Mouse (Mus musculus) adipocyte (in vitro differentiated cells): ENCODE measurements around the gene Mup5.
"Not testable (repeated sequence)": the region's sequence is repeated elsewhere in the genome, so short reads cannot be mapped to it uniquely, and the experiment has no call there.

Source experiments
- DNase-seq: peaks from one replicate; pipeline ENCODE4 v3.0.0-alpha.2; 2016; ENCODE audit warnings: low spot score

Gene Mup5

DNA sequence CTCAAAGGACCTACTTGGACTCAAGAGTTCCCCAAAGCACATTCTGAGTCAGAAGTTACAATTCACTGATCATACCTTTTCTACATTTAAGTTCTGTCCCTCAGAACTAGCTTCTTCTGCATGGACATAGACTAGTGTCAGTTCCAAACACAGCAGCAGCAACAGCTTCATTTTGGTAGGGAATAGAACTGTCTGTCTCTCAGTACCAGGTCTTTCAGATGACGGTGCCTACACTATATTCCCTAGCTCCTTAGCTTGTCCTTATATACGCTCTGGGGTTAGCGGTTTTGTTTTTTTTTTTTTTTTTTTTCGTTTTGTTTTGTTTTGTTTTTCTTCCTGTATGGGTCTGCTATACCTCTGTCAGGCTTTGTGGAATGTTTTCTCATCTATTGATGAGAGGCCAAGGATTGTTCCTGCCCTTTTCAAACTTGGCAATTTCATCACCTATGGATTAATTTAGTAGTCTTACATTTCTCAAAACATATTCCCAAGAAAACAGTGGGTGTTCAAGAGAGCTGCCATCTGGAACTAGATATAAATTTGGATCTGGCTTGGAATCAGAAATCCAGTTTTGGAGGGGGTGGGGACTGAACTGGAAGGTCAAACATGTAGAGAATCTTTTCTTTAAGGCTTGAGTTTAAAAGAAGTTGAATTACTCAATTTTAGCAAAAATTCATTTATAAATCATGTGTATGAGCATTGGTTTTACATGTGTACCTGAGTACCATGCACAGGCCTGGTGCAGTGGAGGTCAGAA is at the start of gene Mup5:
TSS of gene Mup5 (minus strand) at position 282 of the 757 bp plus-strand sequence.
- DNase-seq, result no peak

DNA sequence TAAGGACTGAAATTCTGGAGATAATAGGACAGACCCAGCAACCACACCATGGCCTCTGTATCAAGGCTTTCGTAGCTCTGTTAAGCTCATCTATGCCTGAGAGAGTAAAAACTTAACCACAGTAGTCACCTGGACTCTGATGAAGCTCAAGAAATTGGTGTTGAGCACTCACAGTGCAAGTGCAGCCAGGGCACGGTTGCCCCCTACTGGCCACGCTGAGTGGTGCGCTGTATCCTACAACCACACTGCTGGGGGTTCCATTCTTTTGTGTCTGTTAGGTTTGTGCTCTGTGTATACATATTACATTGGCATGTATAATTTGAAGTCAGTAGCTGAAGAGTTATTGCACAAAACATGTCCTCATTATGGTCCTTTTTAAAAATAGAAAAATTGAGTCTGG is 23.1 kb upstream of the Mup5 start:
- DNase-seq, result no peak

DNA sequence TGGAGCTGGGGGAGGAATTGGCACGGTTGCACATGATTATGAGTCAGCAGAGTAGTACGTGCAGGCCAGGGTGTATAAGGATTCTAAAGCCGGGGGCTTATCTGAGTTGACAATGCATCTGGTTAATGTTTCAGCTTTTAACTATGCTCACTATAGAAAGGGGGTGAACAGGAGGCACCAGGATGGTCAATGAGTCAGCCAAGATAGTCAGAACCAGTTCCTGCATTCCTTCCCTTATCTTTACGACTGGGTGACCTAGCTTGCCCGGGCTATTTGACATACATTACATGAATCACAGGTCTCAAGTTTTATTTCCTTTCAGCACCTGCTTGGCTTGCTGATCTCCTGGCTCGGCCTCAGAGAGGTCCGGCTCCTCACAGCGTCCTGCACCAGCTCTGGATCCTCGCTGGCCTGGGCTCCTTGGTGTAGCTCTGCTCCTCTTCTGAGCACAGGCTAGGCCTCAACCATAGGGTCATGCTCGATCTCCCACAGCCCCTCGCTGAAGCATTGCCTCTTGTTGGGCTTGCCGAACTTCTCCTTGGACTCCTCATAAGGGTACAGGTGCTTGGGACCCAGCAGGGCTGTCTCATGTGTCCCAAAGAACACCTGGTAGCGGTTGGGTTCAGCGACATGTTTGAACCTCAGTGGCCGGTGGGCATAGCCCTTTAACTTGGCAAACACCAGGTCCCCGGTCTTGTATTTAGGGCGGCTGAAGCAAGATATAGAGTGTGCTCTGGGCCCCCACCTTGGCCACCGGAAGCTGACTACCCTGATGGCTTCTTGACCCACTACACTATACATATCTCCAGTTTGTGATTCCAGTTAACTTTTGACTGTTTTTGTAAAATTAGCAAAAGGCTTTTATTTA is 21.0 kb upstream of the Mup5 start:
- no peak for DNase-seq

DNA sequence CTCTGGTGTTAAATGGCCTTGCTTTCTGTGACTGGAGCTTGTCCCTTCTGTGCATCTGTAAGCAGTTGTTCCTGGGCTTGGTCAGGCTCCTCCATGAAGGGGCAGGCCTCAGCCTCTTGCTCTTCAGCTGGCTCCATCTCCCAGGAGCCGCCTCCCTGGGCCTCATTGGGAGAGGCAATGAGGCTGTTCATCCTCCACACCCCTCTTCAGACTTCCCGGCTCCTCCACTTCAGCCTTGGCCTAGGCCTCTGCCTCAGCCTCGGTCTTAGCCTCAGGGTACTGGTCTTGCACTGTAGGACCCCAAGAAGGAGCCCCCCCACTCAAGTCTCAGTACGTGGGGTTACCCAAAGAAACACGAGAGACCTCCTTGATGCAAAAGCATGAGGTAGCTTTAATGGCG is 20.3 kb upstream of the Mup5 start:
- no peak for DNase-seq

DNA sequence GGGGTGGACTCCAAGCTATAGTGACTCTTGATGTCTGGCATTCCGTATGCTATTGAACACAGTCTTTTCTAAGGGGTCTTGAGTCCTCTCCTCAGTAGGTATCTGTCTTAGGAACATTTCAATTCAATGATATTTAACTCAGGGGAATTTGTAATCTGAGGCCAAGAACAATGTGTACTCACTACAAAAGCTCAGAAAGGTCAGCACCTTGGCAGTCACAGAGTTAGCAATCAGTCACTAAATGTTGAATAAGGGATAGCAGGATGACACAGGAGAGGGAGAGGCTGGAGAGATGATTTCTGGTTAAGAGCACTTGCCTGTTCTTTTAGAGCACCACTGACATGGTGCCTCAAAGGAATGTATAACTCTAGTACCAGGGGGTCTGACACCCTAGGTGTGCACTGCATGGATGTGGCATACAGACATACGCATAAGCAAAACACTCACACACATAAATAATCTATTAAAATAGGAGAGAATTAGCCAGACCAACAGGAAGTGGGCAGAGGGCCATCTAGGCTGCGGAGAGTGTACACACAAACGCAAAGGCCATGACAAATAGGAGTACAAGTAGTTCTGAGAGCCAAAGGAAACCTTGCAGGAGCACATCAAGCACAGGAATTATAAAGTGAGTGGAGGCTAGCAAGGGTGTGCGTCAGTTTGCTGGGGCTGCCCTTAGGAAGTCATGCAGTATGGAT is 9.9 kb upstream of the Mup5 start:
- no peak for DNase-seq

DNA sequence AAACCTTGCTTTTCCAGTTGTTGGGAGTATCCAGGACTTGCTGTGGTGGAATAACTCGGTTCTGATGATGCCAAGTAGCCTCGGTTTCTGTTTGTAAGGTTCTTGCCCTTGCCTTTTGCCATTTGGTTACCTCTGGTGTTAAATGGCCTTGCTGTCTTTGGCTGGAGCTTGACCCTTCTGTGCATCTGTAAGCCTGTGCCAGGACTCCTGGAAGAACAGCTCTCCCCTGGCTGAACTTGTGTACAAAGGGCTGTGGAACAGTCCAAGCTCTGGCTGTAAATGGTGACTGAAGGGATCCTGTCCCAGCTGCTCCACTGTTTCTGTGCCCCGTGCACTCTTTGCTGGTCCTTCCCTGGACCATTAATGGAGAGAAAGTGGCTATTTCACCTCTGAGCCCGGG is 5.8 kb downstream of the Mup5 start:
- DNase-seq, result no peak

DNA sequence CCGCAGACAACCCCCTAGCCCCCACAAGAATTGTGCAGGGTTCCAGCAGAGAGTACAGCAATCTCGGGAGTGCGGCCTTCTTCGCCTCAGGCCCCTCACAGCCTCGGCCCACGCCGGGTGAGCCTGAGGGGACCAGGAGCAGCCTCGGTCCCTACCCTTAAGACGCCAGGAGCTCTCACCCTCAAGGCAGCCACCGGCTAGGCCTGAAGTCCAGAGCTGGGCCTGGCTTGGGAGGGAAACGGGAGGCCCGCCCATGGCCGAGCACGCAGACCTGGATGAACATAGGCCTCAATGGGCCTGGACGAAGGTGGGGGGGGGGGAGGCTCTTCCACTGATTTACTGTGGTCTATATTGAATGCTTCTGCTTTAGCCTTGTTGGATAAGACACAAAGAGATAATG is 11.8 kb downstream of the Mup5 start:
- no peak for DNase-seq

DNA sequence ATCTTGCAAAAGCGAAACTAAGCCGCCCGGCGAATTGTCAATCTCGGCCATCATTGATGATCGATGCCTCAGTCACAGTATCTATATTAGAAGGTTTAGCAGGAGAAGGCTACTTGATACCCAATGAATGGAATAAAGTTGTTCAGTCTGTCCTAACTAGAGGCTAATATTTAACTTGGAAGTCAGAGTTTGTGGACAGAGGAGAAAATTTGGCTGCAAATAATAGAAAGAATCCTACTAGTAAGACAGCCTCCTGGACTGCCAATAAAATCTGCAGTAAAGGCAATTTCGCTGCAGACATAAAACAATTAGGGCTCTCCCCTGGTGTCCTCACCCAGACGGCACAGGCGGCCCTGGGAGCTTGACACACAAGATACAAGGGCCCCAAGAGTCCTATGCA is 12.5 kb downstream of the Mup5 start:
- DNase-seq, result not testable (repeated sequence)

DNA sequence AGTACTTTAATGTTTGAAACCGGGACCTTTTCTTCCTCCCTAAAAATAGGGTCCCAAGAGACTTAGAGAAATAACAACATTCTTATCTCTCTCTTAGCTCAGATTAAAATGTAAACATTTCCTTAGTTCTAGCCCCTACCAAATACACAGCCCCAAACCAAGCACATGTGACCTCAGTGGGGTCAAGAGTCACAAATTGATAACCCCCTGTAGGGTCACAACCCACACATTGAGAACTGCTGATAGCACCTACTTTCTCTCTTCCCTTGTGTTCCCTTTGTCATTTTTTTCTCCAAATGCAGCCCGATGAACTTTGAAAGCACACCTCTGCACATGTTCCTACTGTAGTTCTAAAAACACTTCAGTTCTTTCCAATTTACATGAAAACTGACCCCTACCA is 19.4 kb downstream of the Mup5 start:
- DNase-seq, result no peak

DNA sequence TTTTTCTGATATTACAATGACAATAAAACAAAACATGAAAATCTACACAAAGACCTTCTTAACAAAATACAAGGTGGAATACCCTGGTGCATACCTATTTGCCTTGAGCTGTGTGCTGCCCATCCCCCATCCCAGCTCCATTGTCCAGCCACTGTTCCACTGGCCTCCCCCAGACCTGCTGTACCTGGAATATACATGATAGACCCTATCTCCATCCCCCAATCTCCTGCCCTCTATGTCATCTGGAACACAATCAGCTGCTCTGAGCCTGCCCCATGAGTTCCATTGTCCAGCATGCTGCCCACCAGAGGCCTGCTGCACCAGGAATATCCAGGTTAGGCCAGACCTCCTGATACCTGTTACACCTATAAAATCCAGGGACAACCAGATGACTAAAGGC is 21.6 kb downstream of the Mup5 start:
- no peak for DNase-seq

DNA sequence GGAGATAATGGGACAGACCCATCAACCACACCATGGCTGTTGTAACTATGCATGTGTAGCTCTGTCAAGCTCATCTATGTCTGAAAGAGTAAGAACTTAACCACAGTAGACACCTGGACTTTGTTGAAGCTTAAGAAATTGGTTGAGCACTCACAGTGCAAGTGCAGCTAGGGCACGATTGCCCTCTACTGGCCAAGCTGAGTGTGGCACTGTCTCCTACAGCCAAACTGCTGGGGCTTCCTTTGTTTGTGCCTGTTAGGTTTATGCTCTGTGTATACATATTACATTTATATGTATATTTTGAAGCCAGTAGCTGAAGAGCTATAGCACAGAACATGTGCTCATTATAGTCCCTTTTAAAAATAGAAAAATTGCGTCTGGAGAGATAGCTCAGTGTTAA is 23.8 kb downstream of the Mup5 start:
- DNase-seq, result not testable (repeated sequence)

DNA sequence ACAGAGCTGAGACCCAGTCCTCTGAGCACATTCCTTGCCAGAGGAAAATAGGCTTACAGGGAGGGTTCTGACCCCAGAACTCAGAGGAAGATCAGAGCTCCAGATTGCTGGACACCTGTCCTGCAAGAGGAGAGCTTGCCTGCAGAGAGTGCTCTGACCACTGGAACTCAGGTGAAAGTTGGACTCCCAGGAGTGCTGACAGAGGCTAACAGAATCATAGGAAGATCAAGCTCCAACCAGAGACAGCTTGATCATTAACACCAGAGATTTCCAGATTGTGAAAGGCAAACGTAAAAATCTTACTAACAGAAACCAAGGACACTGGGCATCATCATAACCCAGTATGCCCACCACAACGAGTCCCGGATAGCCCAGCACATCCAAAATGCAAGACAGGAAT is 26.1 kb downstream of the Mup5 start:
- DNase-seq, result not testable (repeated sequence)

DNA sequence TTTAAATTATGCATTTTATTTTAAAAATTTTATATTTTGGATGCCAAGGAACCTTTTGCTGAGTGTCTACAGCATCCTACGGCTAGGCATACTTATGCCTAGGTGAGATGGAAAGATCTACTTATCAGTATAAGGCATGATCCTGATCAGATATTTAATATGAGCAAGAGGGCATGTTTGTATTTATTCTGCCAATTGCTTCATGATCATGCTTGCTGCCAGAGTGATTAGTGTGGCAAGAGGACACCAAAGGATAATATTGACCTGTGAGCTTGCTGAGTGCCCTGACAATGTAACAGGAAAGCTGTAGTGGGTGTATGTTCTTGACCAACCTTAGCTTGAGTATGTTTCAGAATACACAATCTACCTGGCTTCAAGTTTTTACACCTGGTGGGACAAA is 45.3 kb downstream of the Mup5 start:
- not testable (repeated sequence) for DNase-seq

DNA sequence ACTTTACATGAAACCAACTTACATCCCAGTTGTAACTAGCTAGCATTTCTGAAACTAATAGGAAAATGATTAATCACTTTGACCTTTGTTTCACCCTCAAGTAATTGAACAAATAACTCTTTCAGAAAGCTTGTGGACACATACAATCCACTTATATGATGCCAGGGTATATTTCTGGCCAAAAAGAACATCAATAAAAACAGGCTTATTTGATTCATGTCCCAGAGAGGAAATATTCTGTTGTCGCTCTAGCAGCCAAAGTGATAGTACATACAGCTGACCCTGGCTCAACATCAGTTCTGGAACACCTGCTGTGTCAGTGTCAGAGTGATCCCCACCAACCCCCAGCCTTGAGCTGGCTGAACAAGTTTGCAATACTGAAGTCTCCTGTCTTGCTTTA is 50.8 kb downstream of the Mup5 start:
- not testable (repeated sequence) for DNase-seq

DNA sequence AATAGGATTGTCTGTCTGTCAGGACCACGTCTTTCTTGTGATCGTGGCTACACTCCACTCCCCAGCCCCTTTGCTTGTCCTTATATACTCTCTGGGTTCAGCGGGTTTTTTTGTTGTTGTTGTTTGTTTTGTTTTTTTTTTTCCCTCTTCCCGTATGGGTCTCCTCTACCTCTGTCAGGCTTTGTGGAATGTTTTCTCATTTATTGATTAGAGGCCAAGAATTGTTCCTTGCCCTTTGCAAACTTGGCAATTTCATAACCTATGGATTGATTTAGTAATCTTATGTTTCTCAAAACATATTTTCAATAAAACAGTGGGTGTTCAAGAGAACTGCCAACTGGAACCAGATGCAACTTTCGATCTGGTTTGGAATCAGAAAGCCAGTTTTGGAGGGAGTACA is 52.9 kb downstream of the Mup5 start, which contains the start of gene Mup19:
TSS of gene Mup19 (minus strand) at position 101 of the 400 bp plus-strand sequence.
- DNase-seq, result not testable (repeated sequence)
